Mouse (Mus musculus): ENCODE measurements around the gene Tent4b.

- no peak for TF ChIP-seq CTCF (IDR thresholded peaks at IDR 0.05; ENCODE audit: control insufficient read depth, insufficient read depth, insufficient read length)
- TF ChIP-seq MAX (IDR thresholded peaks at IDR 0.05): no peak
- no peak for TF ChIP-seq USF1 (IDR thresholded peaks at IDR 0.05; ENCODE audit: low read depth)
- no peak for TF ChIP-seq MYOD1 (IDR thresholded peaks at IDR 0.05; ENCODE audit: control insufficient read depth, insufficient read length, low read depth)
- no peak for TF ChIP-seq FOSL1 (IDR thresholded peaks at IDR 0.05; ENCODE audit: insufficient read depth, low read length, poor library complexity, severe bottlenecking)
Measured at GRCm38 (mm10) chr8:88241871-88242270, 42.9 kb downstream of the Tent4b start.

Measured in C2C12 (cell line).